Mouse (Mus musculus) cerebellum, adult 11 months (tissue): Measurements from ENCODE around the gene 9430015G10Rik.

ENCODE experiments used
- DNase-seq: peaks from one replicate; pipeline ENCODE4 v3.0.0; 2022

9430015G10Rik gene

GRCm38 (mm10) chr4:156109570-156110331 is at the start of gene 9430015G10Rik:
Gene 9430015G10Rik, plus strand, starts transcription at chr4:156109982.
- peak; percentile 97 for DNase-seq

GRCm38 (mm10) chr4:156063861-156064509 is 45.8 kb upstream of the 9430015G10Rik start:
- no peak for DNase-seq

- DNase-seq = no peak
Observed at GRCm38 (mm10) chr4:156064510-156064897, 45.3 kb upstream of the 9430015G10Rik start.

GRCm38 (mm10) chr4:156065156-156065894 is 44.5 kb upstream of the 9430015G10Rik start:
- no peak for DNase-seq

- no peak for DNase-seq
Observed at GRCm38 (mm10) chr4:156067256-156067949, 42.4 kb upstream of the 9430015G10Rik start.

GRCm38 (mm10) chr4:156069701-156070100 is 40.1 kb upstream of the 9430015G10Rik start:
- no peak for DNase-seq

- no peak for DNase-seq
Observed at GRCm38 (mm10) chr4:156070276-156070675, 39.5 kb upstream of the 9430015G10Rik start.

- DNase-seq = no peak
Observed at GRCm38 (mm10) chr4:156070716-156071115, 39.1 kb upstream of the 9430015G10Rik start.

GRCm38 (mm10) chr4:156076911-156077382 is 32.8 kb upstream of the 9430015G10Rik start:
- DNase-seq = no peak

- DNase-seq = peak; percentile 43
Observed at GRCm38 (mm10) chr4:156077499-156078301, 32.1 kb upstream of the 9430015G10Rik start.

- no peak for DNase-seq
Observed at GRCm38 (mm10) chr4:156082621-156083234, 27.1 kb upstream of the 9430015G10Rik start.

GRCm38 (mm10) chr4:156083348-156083747 is 26.4 kb upstream of the 9430015G10Rik start:
- no peak for DNase-seq

GRCm38 (mm10) chr4:156084096-156084879 is 25.5 kb upstream of the 9430015G10Rik start:
- DNase-seq = no peak

- no peak for DNase-seq
Observed at GRCm38 (mm10) chr4:156085256-156085655, 24.5 kb upstream of the 9430015G10Rik start.

- no peak for DNase-seq
Observed at GRCm38 (mm10) chr4:156087398-156088087, 22.2 kb upstream of the 9430015G10Rik start.

- no peak for DNase-seq
Observed at GRCm38 (mm10) chr4:156091236-156091635, 18.5 kb upstream of the 9430015G10Rik start.

GRCm38 (mm10) chr4:156092765-156093164 is 17.0 kb upstream of the 9430015G10Rik start:
- no peak for DNase-seq

- DNase-seq = no peak
Observed at GRCm38 (mm10) chr4:156093758-156094157, 16.0 kb upstream of the 9430015G10Rik start.

GRCm38 (mm10) chr4:156096191-156096590 is 13.6 kb upstream of the 9430015G10Rik start:
- DNase-seq = no peak
